Mouse (Mus musculus) thymus, postnatal 25 days (tissue): ENCODE data around the gene Snx13.

ENCODE experiments used
- DNase-seq: peaks from one replicate; pipeline ENCODE4 v3.0.0; 2022

Gene Snx13

GRCm38 (mm10) chr12:35046999-35047319 is at the start of gene Snx13:
Gene Snx13, plus strand, starts transcription at chr12:35047186.
- DNase-seq = peak; percentile 91

- no peak for DNase-seq
These were observed 49.3 kb upstream of the Snx13 start for GRCm38 (mm10) chr12:34997597-34998182.

GRCm38 (mm10) chr12:34998778-34999467 is 48.1 kb upstream of the Snx13 start:
- DNase-seq = no peak

GRCm38 (mm10) chr12:35000323-35000722 is 46.7 kb upstream of the Snx13 start:
- DNase-seq = no peak

- DNase-seq = no peak
These were observed 41.2 kb upstream of the Snx13 start for GRCm38 (mm10) chr12:35005748-35006147.

GRCm38 (mm10) chr12:35007851-35008250 is 39.1 kb upstream of the Snx13 start:
- no peak for DNase-seq

- no peak for DNase-seq
These were observed 38.4 kb upstream of the Snx13 start for GRCm38 (mm10) chr12:35008340-35009137.

- DNase-seq = no peak
These were observed 35.5 kb upstream of the Snx13 start for GRCm38 (mm10) chr12:35011462-35011861.

- DNase-seq = no peak
These were observed 33.0 kb upstream of the Snx13 start for GRCm38 (mm10) chr12:35013950-35014349.

- DNase-seq = no peak
These were observed 30.9 kb upstream of the Snx13 start for GRCm38 (mm10) chr12:35016056-35016455.

GRCm38 (mm10) chr12:35016481-35017250 is 30.3 kb upstream of the Snx13 start:
- no peak for DNase-seq

- DNase-seq = peak; percentile 11
These were observed 28.2 kb upstream of the Snx13 start for GRCm38 (mm10) chr12:35018679-35019237.

GRCm38 (mm10) chr12:35021285-35021684 is 25.7 kb upstream of the Snx13 start:
- no peak for DNase-seq

- DNase-seq = no peak
These were observed 24.9 kb upstream of the Snx13 start for GRCm38 (mm10) chr12:35022066-35022465.

GRCm38 (mm10) chr12:35025916-35026432 is 21.0 kb upstream of the Snx13 start:
- DNase-seq = no peak

GRCm38 (mm10) chr12:35027533-35027932 is 19.5 kb upstream of the Snx13 start:
- no peak for DNase-seq

- peak; percentile 22 for DNase-seq
These were observed 8.1 kb upstream of the Snx13 start for GRCm38 (mm10) chr12:35038668-35039570.

- no peak for DNase-seq
These were observed 7.4 kb upstream of the Snx13 start for GRCm38 (mm10) chr12:35039571-35039936.

GRCm38 (mm10) chr12:35041964-35042363 is 5.0 kb upstream of the Snx13 start:
- no peak for DNase-seq

- no peak for DNase-seq
These were observed 532 bp upstream of the Snx13 start for GRCm38 (mm10) chr12:35046310-35046998.
